Mouse (Mus musculus) neural tube, embryonic 11.5 days (tissue): ENCODE results near the gene Ldb3. TPM values are rescaled to one million over a fixed set of nuclear protein-coding genes. Genes with fewer than 3 reads are reported as not detected.

Source experiments
- ATAC-seq: fragments of 200-750 bp; cut with Nextera tagmentation; 2 replicates; pipeline ENCODE4 v1.8.0; 2017; ENCODE audit warnings: moderate number of reproducible peaks, mild to moderate bottlenecking, moderate TSS enrichment, moderate library complexity; ENCODE audit not compliant: insufficient read depth, low FRiP score, low TSS enrichment
- DNase-seq: peaks from one replicate; pipeline ENCODE4 v3.0.0-alpha.2; 2015; ENCODE audit warnings: low spot score
- H3K27ac ChIP-seq: fragments of 300-500 bp; sonication (generic); 2 replicates; pipeline ENCODE4 v1.5.1; 2014; ENCODE audit warnings: low read depth, mild to moderate bottlenecking, low read length
- H3K27me3 ChIP-seq: fragments of 300-500 bp; sonication (generic); 2 replicates; pipeline ENCODE4 v1.6.1; 2014; ENCODE audit warnings: mild to moderate bottlenecking, low read length, mixed read lengths; ENCODE audit not compliant: control insufficient read depth, insufficient read depth
- H3K36me3 ChIP-seq: fragments of 300-500 bp; sonication (generic); 2 replicates; pipeline ENCODE4 v1.6.1; 2014; ENCODE audit warnings: mild to moderate bottlenecking, low read length, moderate library complexity, mixed read lengths; ENCODE audit not compliant: control insufficient read depth, insufficient read depth
- H3K4me1 ChIP-seq: fragments of 300-500 bp; sonication (generic); 2 replicates; pipeline ENCODE4 v1.6.1; 2014; ENCODE audit warnings: low read length, mixed read lengths; ENCODE audit not compliant: control insufficient read depth, insufficient read depth
- H3K4me2 ChIP-seq: fragments of 300-500 bp; sonication (generic); 2 replicates; pipeline ENCODE4 v1.6.1; 2014; ENCODE audit warnings: low read depth, mild to moderate bottlenecking, moderate library complexity
- H3K4me3 ChIP-seq: fragments of 300-500 bp; sonication (generic); 2 replicates; pipeline ENCODE4 v1.5.1; 2014; ENCODE audit warnings: low read depth, low read length
- H3K9ac ChIP-seq: fragments of 300-500 bp; sonication (generic); 2 replicates; pipeline ENCODE4 v1.6.1; 2014; ENCODE audit warnings: mild to moderate bottlenecking, low read length
- H3K9me3 ChIP-seq: fragments of 300-500 bp; sonication (generic); 2 replicates; pipeline ENCODE4 v1.6.1; 2016; ENCODE audit warnings: low read length; ENCODE audit not compliant: control insufficient read depth
- WGBS: fragments of 180-500 bp; shearing (Covaris S2); extraction: QIAGEN DNeasy Blood & Tissue Kit; methylation state at CpG from one replicate; pipeline ENCODE4 v1.1.7; 2014; 5-methylcytosine and 5-hydroxymethylcytosine counted together
- polyA plus RNA-seq: library from polyadenylated mRNA; unstranded; fragments of >200 nt; fragmentation: Nextera tagmentation; extraction: Ambion mirVana; gene quantifications from 2 replicates; pipeline ENCODE4 v1.2.1, GENCODE M21; 2014

The Ldb3 gene
- polyA plus RNA-seq, 1 experiment from 2014 or later, result 2.4 TPM

GRCm38 (mm10) chr14:34503325-34503647 lies 85.2 kb downstream of the Ldb3 start, which contains the start of gene Bmpr1a:
Gene Bmpr1a (minus strand): TSS chr14:34503341.
- peak within 1 kb of the TSS; percentile 97 for H3K9ac ChIP-seq
- ATAC-seq (no peak), DNase-seq (no peak)
- peak within 1 kb of the TSS; percentile 66 for H3K4me2 ChIP-seq
- peak within 1 kb of the TSS; percentile 94 for H3K27ac ChIP-seq
- peaks cover 14% of the 10 kb centered on the region for H3K4me1 ChIP-seq
- no peaks in the 10 kb centered on the region for H3K27me3 ChIP-seq
- H3K4me3 ChIP-seq, result peak within 1 kb of the TSS; percentile 87
- WGBS, result 7% methylated on average over 15 of the region's 15 CpGs
- no peaks in the 10 kb centered on the region for H3K9me3 ChIP-seq
- no peaks in the 10 kb centered on the region for H3K36me3 ChIP-seq

DNA sequence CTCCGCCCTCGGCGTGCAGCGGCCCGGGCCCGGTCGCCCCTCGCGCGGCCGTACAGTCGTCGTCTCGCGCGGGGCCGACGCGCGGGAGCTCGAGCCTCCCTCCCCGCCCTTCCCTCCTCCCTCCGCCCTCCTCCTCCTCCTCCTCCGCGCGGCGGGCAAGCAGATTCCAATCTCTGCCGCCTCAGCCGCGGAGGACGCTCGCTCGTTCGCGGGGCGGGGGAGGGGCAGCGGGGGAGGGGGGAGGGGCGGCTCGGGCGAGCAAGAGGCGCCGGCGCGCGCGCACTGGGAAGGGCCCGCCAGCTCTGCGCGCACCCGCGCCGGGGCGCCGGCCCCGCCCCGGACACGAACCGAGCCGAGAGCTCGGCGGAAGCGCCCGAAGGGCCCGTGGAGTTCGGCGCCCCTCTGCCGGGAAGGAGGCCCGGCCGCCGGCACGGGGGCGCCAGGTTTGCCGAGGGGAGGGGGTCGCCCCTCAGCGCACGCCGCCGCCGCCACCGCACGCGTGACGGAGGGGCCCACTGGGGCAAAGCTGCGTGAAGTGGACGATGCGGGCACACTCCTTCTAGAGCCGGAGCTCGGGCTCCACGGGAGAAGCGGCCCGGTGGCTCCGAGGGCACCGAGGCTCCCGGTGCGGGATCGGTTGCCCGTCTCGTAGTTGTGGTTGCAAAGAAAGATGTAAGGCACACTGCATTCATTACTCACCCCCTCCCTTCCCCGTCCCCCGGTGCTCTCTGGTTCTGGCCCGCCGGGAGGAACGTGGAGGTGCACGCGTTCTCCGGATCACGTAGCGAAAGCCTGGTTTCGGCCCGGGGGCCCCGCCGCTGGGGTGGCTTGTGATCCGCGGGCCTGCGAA lies 85.8 kb downstream of the Ldb3 start:
- Histone ChIP-seq H3K4me1 (peaks cover 12% of the 10 kb centered on the region; the same call in 1 of the 2 replicates), H3K27me3 (no peaks in the 10 kb centered on the region), H3K27ac (peak overlapping the region; percentile 94), H3K9me3 (no peaks in the 10 kb centered on the region), H3K36me3 (no peaks in the 10 kb centered on the region), H3K4me2 (peak overlapping the region; percentile 66), H3K9ac (peak overlapping the region; percentile 97), H3K4me3 (peak overlapping the region; percentile 87)
- ATAC-seq (peak; percentile 89), DNase-seq (peak; percentile 96)
- under 1% methylated on average over 52 of the region's 115 CpGs for WGBS

DNA sequence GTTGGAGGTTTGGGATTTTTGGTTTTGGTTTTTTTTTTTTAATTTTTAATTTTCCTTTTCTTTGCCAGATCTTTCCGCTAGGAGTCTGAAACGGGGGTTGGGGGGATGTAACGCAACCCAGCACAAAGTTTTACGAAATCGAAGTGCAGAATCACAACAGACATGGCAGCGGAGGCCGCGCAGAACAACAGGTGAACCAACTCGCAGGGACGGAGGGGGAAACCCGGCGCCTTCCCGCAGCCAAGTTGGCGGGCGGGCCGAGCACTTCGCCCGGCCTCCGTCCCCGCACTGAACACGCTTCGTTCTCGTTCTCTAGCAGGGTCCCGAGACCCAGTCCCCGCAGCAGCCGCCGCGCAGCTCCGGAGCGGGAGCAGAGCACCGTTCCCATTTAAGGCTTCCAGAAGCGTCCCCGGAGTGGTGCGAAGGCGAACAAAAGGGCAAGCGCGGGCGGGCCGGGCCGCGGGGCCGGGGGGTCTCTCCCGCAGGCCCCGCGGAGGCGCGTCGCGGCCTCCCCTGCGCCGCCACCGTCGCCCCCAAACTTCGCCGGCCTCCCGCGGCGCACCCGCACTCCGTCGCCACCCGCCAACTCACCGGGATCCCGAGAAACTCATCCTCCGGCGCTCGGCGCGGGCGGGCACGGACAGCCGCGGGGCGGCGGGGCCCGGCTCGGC lies 86.5 kb downstream of the Ldb3 start:
- H3K9ac ChIP-seq, result peak overlapping the region; percentile 97
- DNase-seq (peak; percentile 70), ATAC-seq (peak; percentile 49)
- H3K4me2 ChIP-seq, result peak overlapping the region; percentile 66
- H3K4me1 ChIP-seq, result peaks cover 12% of the 10 kb centered on the region; the same call in 1 of the 2 replicates
- H3K27me3 ChIP-seq, result no peaks in the 10 kb centered on the region
- no peaks in the 10 kb centered on the region for H3K36me3 ChIP-seq
- H3K9me3 ChIP-seq, result no peaks in the 10 kb centered on the region
- H3K27ac ChIP-seq, result peak overlapping the region; percentile 94
- under 1% methylated on average over 75 of the region's 77 CpGs for WGBS
- H3K4me3 ChIP-seq, result peak overlapping the region; percentile 87

- Histone ChIP-seq H3K27me3 (no peaks in the 10 kb centered on the region), H3K36me3 (no peaks in the 10 kb centered on the region), H3K4me3 (peak overlapping the region; percentile 87), H3K27ac (peak overlapping the region; percentile 94), H3K9me3 (no peaks in the 10 kb centered on the region), H3K4me2 (peak overlapping the region; percentile 66), H3K9ac (peak overlapping the region; percentile 97), H3K4me1 (peaks cover 12% of the 10 kb centered on the region; the same call in 1 of the 2 replicates)
- DNase-seq (peak; percentile 33), ATAC-seq (no peak)
- WGBS, result 0% methylated on average over 16 of the region's 16 CpGs
These were observed 87.1 kb downstream of the Ldb3 start for GRCm38 (mm10) chr14:34501447-34501803.

DNA sequence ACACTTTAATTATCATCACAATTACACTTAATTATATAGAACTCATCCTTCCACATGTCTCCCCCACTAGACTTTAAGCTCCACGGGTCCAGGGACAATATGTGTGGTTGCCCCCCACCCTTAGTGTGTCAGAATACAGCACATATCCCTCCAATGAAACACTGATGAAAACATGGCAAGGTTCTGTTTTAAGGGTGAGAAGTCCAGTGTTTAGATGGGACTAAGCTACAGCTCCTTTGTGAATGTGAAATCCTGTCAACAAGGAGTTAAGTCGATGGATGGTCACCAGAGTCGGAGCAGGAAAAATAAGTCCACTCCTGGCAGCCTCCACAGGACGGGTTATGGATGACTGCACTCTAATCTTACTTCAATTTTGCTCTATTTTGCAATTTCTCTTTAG lies 88.2 kb downstream of the Ldb3 start:
- no peak overlapping the region for H3K27ac ChIP-seq
- H3K4me1 ChIP-seq, result peaks cover 12% of the 10 kb centered on the region; the same call in 1 of the 2 replicates
- H3K27me3 ChIP-seq, result no peaks in the 10 kb centered on the region
- ATAC-seq (no peak), DNase-seq (no peak)
- no peaks in the 10 kb centered on the region for H3K9me3 ChIP-seq
- H3K4me3 ChIP-seq, result peak overlapping the region; percentile 87
- H3K9ac ChIP-seq, result no peak overlapping the region
- peak overlapping the region; percentile 24; the same call in 1 of the 2 replicates for H3K4me2 ChIP-seq
- no peaks in the 10 kb centered on the region for H3K36me3 ChIP-seq
- 13% methylated on average over 4 of the region's 4 CpGs for WGBS

DNA sequence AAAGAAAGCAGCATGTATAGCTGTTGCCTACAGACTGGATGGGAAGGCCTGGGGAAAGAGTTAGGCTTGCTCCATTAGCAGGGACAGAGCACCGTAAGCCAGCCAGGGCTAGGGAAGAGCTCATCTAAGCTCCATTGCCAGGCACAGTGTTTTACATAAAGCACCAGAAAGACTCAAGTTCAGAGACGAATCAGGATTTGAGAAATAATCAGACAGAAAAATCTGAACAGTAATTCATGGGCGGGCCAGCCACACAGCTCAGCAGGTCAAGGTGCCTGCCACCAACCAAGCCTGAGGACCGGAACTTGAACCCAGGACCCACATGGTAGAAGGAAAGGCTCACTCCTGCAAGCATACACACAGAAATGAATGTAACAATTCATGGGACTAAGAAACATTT lies 88.8 kb downstream of the Ldb3 start:
- DNase-seq, result no peak
- Histone ChIP-seq H3K27ac (no peak overlapping the region), H3K4me3 (no peak overlapping the region), H3K36me3 (no peaks in the 10 kb centered on the region), H3K4me1 (peaks cover 12% of the 10 kb centered on the region; the same call in 1 of the 2 replicates), H3K9me3 (no peaks in the 10 kb centered on the region), H3K27me3 (no peaks in the 10 kb centered on the region), H3K9ac (no peak overlapping the region), H3K4me2 (peak overlapping the region; percentile 5; the same call in 1 of the 2 replicates)
- WGBS, result 70% methylated on average over 4 of the region's 4 CpGs
- no peak for ATAC-seq

DNA sequence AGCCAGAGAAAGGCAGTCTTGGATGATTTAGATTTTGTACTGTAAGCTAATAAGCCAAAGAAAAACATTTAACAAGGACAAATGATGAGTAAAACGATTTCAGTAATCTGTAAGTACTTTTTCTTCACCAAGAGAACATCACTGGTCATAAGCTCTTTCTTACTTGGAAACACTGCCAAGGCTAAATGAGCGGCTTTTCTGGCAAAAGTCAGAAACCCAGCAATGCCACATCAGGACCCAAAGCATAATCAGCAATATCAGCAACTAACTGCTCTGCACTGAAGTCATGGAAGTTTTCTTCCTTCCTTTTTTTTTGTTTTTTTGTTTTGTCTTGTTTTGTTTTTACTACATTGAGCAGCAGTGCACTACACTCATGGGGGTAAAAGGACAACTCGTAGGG lies 91.1 kb downstream of the Ldb3 start:
- Histone ChIP-seq H3K9me3 (no peaks in the 10 kb centered on the region), H3K4me1 (peaks cover 12% of the 10 kb centered on the region; the same call in 1 of the 2 replicates), H3K36me3 (no peaks in the 10 kb centered on the region), H3K27ac (no peak overlapping the region), H3K4me2 (no peak overlapping the region), H3K9ac (no peak overlapping the region), H3K4me3 (no peak overlapping the region), H3K27me3 (no peaks in the 10 kb centered on the region)
- DNase-seq (no peak), ATAC-seq (no peak)
- 87% methylated on average over 3 of the region's 3 CpGs for WGBS

DNA sequence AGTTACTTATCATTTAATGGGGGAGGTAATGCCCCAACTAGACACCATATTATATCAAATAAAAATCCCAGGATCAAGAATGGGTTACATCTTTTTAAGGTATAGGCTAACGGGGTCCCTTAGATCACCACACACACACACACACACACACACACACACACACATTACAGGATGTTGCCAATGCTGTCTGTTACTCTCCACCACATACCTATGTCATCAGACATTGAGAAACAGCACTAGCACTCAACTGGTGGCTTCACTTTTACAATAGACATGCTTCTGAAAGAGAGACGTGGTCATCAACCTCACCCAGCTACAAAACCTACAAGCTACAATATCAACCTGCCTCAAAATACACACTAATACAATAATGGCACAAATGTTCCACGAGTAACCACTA lies 94.8 kb downstream of the Ldb3 start:
- no peaks in the 10 kb centered on the region for H3K36me3 ChIP-seq
- H3K27me3 ChIP-seq, result no peaks in the 10 kb centered on the region
- H3K9me3 ChIP-seq, result no peaks in the 10 kb centered on the region
- DNase-seq (no peak), ATAC-seq (no peak)
- H3K4me2 ChIP-seq, result no peak overlapping the region
- no peak overlapping the region for H3K4me3 ChIP-seq
- 0 out of 2 replicates have a peak, but pooled peaks cover 4% of the 10 kb centered on the region for H3K4me1 ChIP-seq
- no peak overlapping the region for H3K9ac ChIP-seq
- H3K27ac ChIP-seq, result no peak overlapping the region
- 90% methylated on average over 3 of the region's 3 CpGs for WGBS
